Mouse (Mus musculus): Measurements from ENCODE around the gene Olfr97. TPM values are rescaled to one million over a fixed set of nuclear protein-coding genes. Genes with fewer than 3 reads are reported as not detected.
A peak's percentile ranks its signal among the peaks of the same experiment; 100 is the strongest.

Gene Olfr97
- polyA plus RNA-seq, 1 experiment, result not detected

- H3K36me3 ChIP-seq (ENCODE audit: control insufficient read depth, insufficient read depth, low read length, poor library complexity, severe bottlenecking), result no peaks in the 10 kb centered on the region
- H3K9me3 ChIP-seq (replicated peaks; ENCODE audit: control insufficient read depth, insufficient read depth, low read length, poor library complexity, severe bottlenecking), result no peaks in the 10 kb centered on the region
- no peaks in the 10 kb centered on the region for H3K27me3 ChIP-seq (ENCODE audit: control insufficient read depth, insufficient read depth, low read length, poor library complexity, severe bottlenecking)
- TF ChIP-seq EP300 (IDR thresholded peaks at IDR 0.05; ENCODE audit: insufficient read depth, low read depth, low read length) (peak; percentile 91), POLR2A (IDR thresholded peaks at IDR 0.05; ENCODE audit: insufficient read depth, low read length) (no peak), CTCF (IDR thresholded peaks at IDR 0.05; ENCODE audit: low read depth, low read length) (no peak)
- H3K4me3 ChIP-seq (ENCODE audit: low read depth, low read length), result peak overlapping the region; percentile 42; the same call in 1 of the 2 replicates
- H3K4me1 ChIP-seq (ENCODE audit: control insufficient read depth, insufficient read depth, low read length), result peaks cover 11% of the 10 kb centered on the region
- peak overlapping the region; percentile 85 for H3K27ac ChIP-seq (ENCODE audit: insufficient read depth, low read length)
- H3K9ac ChIP-seq (ENCODE audit: low read depth, poor library complexity, severe bottlenecking), result peak overlapping the region; percentile 62
Measured at GRCm38 (mm10) chr17:37193032-37193431, 44.1 kb downstream of the Olfr97 start.

- Histone ChIP-seq H3K36me3 (ENCODE audit: control insufficient read depth, insufficient read depth, low read length, poor library complexity, severe bottlenecking) (no peaks in the 10 kb centered on the region), H3K9me3 (replicated peaks; ENCODE audit: control insufficient read depth, insufficient read depth, low read length, poor library complexity, severe bottlenecking) (no peaks in the 10 kb centered on the region), H3K27me3 (ENCODE audit: control insufficient read depth, insufficient read depth, low read length, poor library complexity, severe bottlenecking) (no peaks in the 10 kb centered on the region), H3K4me1 (ENCODE audit: control insufficient read depth, insufficient read depth, low read length) (peaks cover 11% of the 10 kb centered on the region), H3K4me3 (ENCODE audit: low read depth, low read length) (no peak overlapping the region), H3K9ac (ENCODE audit: low read depth, poor library complexity, severe bottlenecking) (no peak overlapping the region), H3K27ac (ENCODE audit: insufficient read depth, low read length) (peak overlapping the region; percentile 99)
- TF ChIP-seq POLR2A (IDR thresholded peaks at IDR 0.05; ENCODE audit: insufficient read depth, low read length), result no peak
- no peak for TF ChIP-seq CTCF (IDR thresholded peaks at IDR 0.05; ENCODE audit: low read depth, low read length)
- TF ChIP-seq EP300 (IDR thresholded peaks at IDR 0.05; ENCODE audit: insufficient read depth, low read depth, low read length), result no peak
Measured at GRCm38 (mm10) chr17:37190711-37191110, 46.4 kb downstream of the Olfr97 start.

- Histone ChIP-seq H3K4me1 (ENCODE audit: control insufficient read depth, insufficient read depth, low read length) (peaks cover 3% of the 10 kb centered on the region), H3K4me3 (ENCODE audit: low read depth, low read length) (no peak overlapping the region), H3K27me3 (ENCODE audit: control insufficient read depth, insufficient read depth, low read length, poor library complexity, severe bottlenecking) (no peaks in the 10 kb centered on the region), H3K9ac (ENCODE audit: low read depth, poor library complexity, severe bottlenecking) (no peak overlapping the region), H3K36me3 (ENCODE audit: control insufficient read depth, insufficient read depth, low read length, poor library complexity, severe bottlenecking) (no peaks in the 10 kb centered on the region), H3K9me3 (replicated peaks; ENCODE audit: control insufficient read depth, insufficient read depth, low read length, poor library complexity, severe bottlenecking) (no peaks in the 10 kb centered on the region), H3K27ac (ENCODE audit: insufficient read depth, low read length) (no peak overlapping the region)
- TF ChIP-seq EP300 (IDR thresholded peaks at IDR 0.05; ENCODE audit: insufficient read depth, low read depth, low read length) (no peak), POLR2A (IDR thresholded peaks at IDR 0.05; ENCODE audit: insufficient read depth, low read length) (no peak), CTCF (IDR thresholded peaks at IDR 0.05; ENCODE audit: low read depth, low read length) (no peak)
Measured at GRCm38 (mm10) chr17:37185474-37185873, 51.7 kb downstream of the Olfr97 start.

Other genes with a start within 250 kb of the Olfr97 start
- 12.6 and 13.2 TPM in 2 replicates for gene H2-M5, start 247.8 kb downstream of the Olfr97 start, polyA plus RNA-seq (2011; ENCODE audit: insufficient read depth, insufficient read length, low read depth, missing spikeins)
- gene Zfp57, start 236.2 kb downstream of the Olfr97 start, polyA plus RNA-seq (2011; ENCODE audit: insufficient read depth, insufficient read length, low read depth, missing spikeins), result 223 and 254 TPM in 2 replicates
- gene Mog, start 213.9 kb downstream of the Olfr97 start, polyA plus RNA-seq (2011; ENCODE audit: insufficient read depth, insufficient read length, low read depth, missing spikeins), result not detected in 2 replicates
- 163 and 180 TPM in 2 replicates for gene Gabbr1, start 191.4 kb downstream of the Olfr97 start, polyA plus RNA-seq (2011; ENCODE audit: insufficient read depth, insufficient read length, low read depth, missing spikeins)
- 0.22 TPM in 1 of 2 replicates, not detected in the other for gene Olfr90, start 148.8 kb downstream of the Olfr97 start, polyA plus RNA-seq (2011; ENCODE audit: insufficient read depth, insufficient read length, low read depth, missing spikeins)
- not detected in 2 replicates for gene Olfr91, start 139.1 kb downstream of the Olfr97 start, polyA plus RNA-seq (2011; ENCODE audit: insufficient read depth, insufficient read length, low read depth, missing spikeins)
- gene Olfr92, start 117.2 kb downstream of the Olfr97 start, polyA plus RNA-seq (2011; ENCODE audit: insufficient read depth, insufficient read length, low read depth, missing spikeins), result not detected in 2 replicates
- 0.57 and 1.1 TPM in 2 replicates for gene Olfr93, start 75.8 kb downstream of the Olfr97 start, polyA plus RNA-seq (2011; ENCODE audit: insufficient read depth, insufficient read length, low read depth, missing spikeins)
- gene Ubd, start 43.4 kb downstream of the Olfr97 start, polyA plus RNA-seq (2011; ENCODE audit: insufficient read depth, insufficient read length, low read depth, missing spikeins), result 56.7 and 70.8 TPM in 2 replicates
- gene Olfr94, start 36.3 kb downstream of the Olfr97 start, polyA plus RNA-seq (2011; ENCODE audit: insufficient read depth, insufficient read length, low read depth, missing spikeins), result 0.37 TPM in 1 of 2 replicates, not detected in the other
- 0.12 TPM in 1 of 2 replicates, not detected in the other for gene Olfr95, start 24.2 kb downstream of the Olfr97 start, polyA plus RNA-seq (2011; ENCODE audit: insufficient read depth, insufficient read length, low read depth, missing spikeins)
- not detected in 2 replicates for gene Olfr96, start 17.2 kb downstream of the Olfr97 start, polyA plus RNA-seq (2011; ENCODE audit: insufficient read depth, insufficient read length, low read depth, missing spikeins)
- gene Olfr98, start 26.4 kb upstream of the Olfr97 start, polyA plus RNA-seq (2011; ENCODE audit: insufficient read depth, insufficient read length, low read depth, missing spikeins), result not detected in 2 replicates
- gene H2-M3, start 32.9 kb upstream of the Olfr97 start, polyA plus RNA-seq (2011; ENCODE audit: insufficient read depth, insufficient read length, low read depth, missing spikeins), result 3.3 and 3.4 TPM in 2 replicates
- gene Olfr99, start 46.1 kb upstream of the Olfr97 start, polyA plus RNA-seq (2011; ENCODE audit: insufficient read depth, insufficient read length, low read depth, missing spikeins), result not detected in 2 replicates
- gene Olfr101, start 67.0 kb upstream of the Olfr97 start, polyA plus RNA-seq (2011; ENCODE audit: insufficient read depth, insufficient read length, low read depth, missing spikeins), result not detected in 2 replicates
- not detected in 2 replicates for gene Olfr102, start 79.7 kb upstream of the Olfr97 start, polyA plus RNA-seq (2011; ENCODE audit: insufficient read depth, insufficient read length, low read depth, missing spikeins)
- not detected in 2 replicates for gene Olfr103, start 102.4 kb upstream of the Olfr97 start, polyA plus RNA-seq (2011; ENCODE audit: insufficient read depth, insufficient read length, low read depth, missing spikeins)
- gene Olfr104-ps, start 122.3 kb upstream of the Olfr97 start, polyA plus RNA-seq (2011; ENCODE audit: insufficient read depth, insufficient read length, low read depth, missing spikeins), result not detected in 2 replicates
- gene Olfr105-ps, start 141.7 kb upstream of the Olfr97 start, polyA plus RNA-seq (2011; ENCODE audit: insufficient read depth, insufficient read length, low read depth, missing spikeins), result not detected in 2 replicates
- gene Olfr106-ps, start 153.1 kb upstream of the Olfr97 start, polyA plus RNA-seq (2011; ENCODE audit: insufficient read depth, insufficient read length, low read depth, missing spikeins), result not detected in 2 replicates
- not detected in 2 replicates for gene Olfr107, start 161.9 kb upstream of the Olfr97 start, polyA plus RNA-seq (2011; ENCODE audit: insufficient read depth, insufficient read length, low read depth, missing spikeins)
- not detected in 2 replicates for gene Olfr108, start 208.2 kb upstream of the Olfr97 start, polyA plus RNA-seq (2011; ENCODE audit: insufficient read depth, insufficient read length, low read depth, missing spikeins)
- gene Olfr109, start 221.6 kb upstream of the Olfr97 start, polyA plus RNA-seq (2011; ENCODE audit: insufficient read depth, insufficient read length, low read depth, missing spikeins), result not detected in 2 replicates
- gene H2-M2, start 246.2 kb upstream of the Olfr97 start, polyA plus RNA-seq (2011; ENCODE audit: insufficient read depth, insufficient read length, low read depth, missing spikeins), result 0.52 TPM in 1 of 2 replicates, not detected in the other